Mouse (Mus musculus): ENCODE measurements around the gene Arl8a. TPM values are rescaled to one million over a fixed set of nuclear protein-coding genes. Genes with fewer than 3 reads are reported as not detected.

The Arl8a gene
- polyA plus RNA-seq, 1 experiment from 2014 or later: 104 TPM

- Histone ChIP-seq H3K4me2 (ENCODE audit: low read depth) (no peak overlapping the region), H3K4me3 (ENCODE audit: low read depth, low read length) (no peak overlapping the region), H3K9me3 (ENCODE audit: control insufficient read depth, low read length) (no peaks in the 10 kb centered on the region), H3K27ac (ENCODE audit: low read depth, low read length) (no peak overlapping the region), H3K4me1 (ENCODE audit: control insufficient read depth, insufficient read depth, low read length) (no peaks in the 10 kb centered on the region), H3K9ac (ENCODE audit: low read length) (no peak overlapping the region), H3K36me3 (ENCODE audit: control insufficient read depth, insufficient read depth, low read length) (no peaks in the 10 kb centered on the region), H3K27me3 (ENCODE audit: control insufficient read depth, insufficient read depth, low read length) (no peaks in the 10 kb centered on the region)
- 11% methylated on average over 8 of the region's 8 CpGs for WGBS
- DNase-seq (ENCODE audit: low spot score) (peak; percentile 59), ATAC-seq (ENCODE audit: insufficient read depth, low FRiP score, low TSS enrichment) (no peak)
These were observed 34.0 kb upstream of the Arl8a start for GRCm38 (mm10) chr1:135112661-135113060.

GRCm38 (mm10) chr1:135124573-135125363 lies 21.9 kb upstream of the Arl8a start:
- Histone ChIP-seq H3K9ac (ENCODE audit: low read length) (no peak overlapping the region), H3K9me3 (ENCODE audit: control insufficient read depth, low read length) (no peaks in the 10 kb centered on the region), H3K4me2 (ENCODE audit: low read depth) (no peak overlapping the region), H3K27me3 (ENCODE audit: control insufficient read depth, insufficient read depth, low read length) (no peaks in the 10 kb centered on the region), H3K4me1 (ENCODE audit: control insufficient read depth, insufficient read depth, low read length) (no peaks in the 10 kb centered on the region), H3K27ac (ENCODE audit: low read depth, low read length) (no peak overlapping the region), H3K36me3 (ENCODE audit: control insufficient read depth, insufficient read depth, low read length) (no peaks in the 10 kb centered on the region), H3K4me3 (ENCODE audit: low read depth, low read length) (no peak overlapping the region)
- DNase-seq (ENCODE audit: low spot score) (no peak), ATAC-seq (ENCODE audit: insufficient read depth, low FRiP score, low TSS enrichment) (no peak)
- WGBS: 93% methylated on average over 8 of the region's 8 CpGs

- 70% methylated on average over 8 of the region's 8 CpGs for WGBS
- H3K4me3 ChIP-seq (ENCODE audit: low read depth, low read length): no peak overlapping the region
- no peak overlapping the region for H3K4me2 ChIP-seq (ENCODE audit: low read depth)
- ATAC-seq (ENCODE audit: insufficient read depth, low FRiP score, low TSS enrichment): no peak
- no peak overlapping the region for H3K27ac ChIP-seq (ENCODE audit: low read depth, low read length)
- no peaks in the 10 kb centered on the region for H3K36me3 ChIP-seq (ENCODE audit: control insufficient read depth, insufficient read depth, low read length)
- H3K9ac ChIP-seq (ENCODE audit: low read length): no peak overlapping the region
- no peaks in the 10 kb centered on the region for H3K27me3 ChIP-seq (ENCODE audit: control insufficient read depth, insufficient read depth, low read length)
- no peaks in the 10 kb centered on the region for H3K4me1 ChIP-seq (ENCODE audit: control insufficient read depth, insufficient read depth, low read length)
- H3K9me3 ChIP-seq (ENCODE audit: control insufficient read depth, low read length): no peaks in the 10 kb centered on the region
- no peak for DNase-seq (ENCODE audit: low spot score)
These were observed 20.6 kb upstream of the Arl8a start for GRCm38 (mm10) chr1:135125990-135126389.

GRCm38 (mm10) chr1:135126443-135127027 lies 20.1 kb upstream of the Arl8a start:
- DNase-seq (ENCODE audit: low spot score) (no peak), ATAC-seq (ENCODE audit: insufficient read depth, low FRiP score, low TSS enrichment) (no peak)
- Histone ChIP-seq H3K36me3 (ENCODE audit: control insufficient read depth, insufficient read depth, low read length) (no peaks in the 10 kb centered on the region), H3K4me1 (ENCODE audit: control insufficient read depth, insufficient read depth, low read length) (no peaks in the 10 kb centered on the region), H3K27ac (ENCODE audit: low read depth, low read length) (no peak overlapping the region), H3K27me3 (ENCODE audit: control insufficient read depth, insufficient read depth, low read length) (no peaks in the 10 kb centered on the region), H3K9me3 (ENCODE audit: control insufficient read depth, low read length) (no peaks in the 10 kb centered on the region), H3K4me2 (ENCODE audit: low read depth) (no peak overlapping the region), H3K9ac (ENCODE audit: low read length) (0 out of 2 replicates have a peak overlapping the region, but pooled peaks have one; percentile 2), H3K4me3 (ENCODE audit: low read depth, low read length) (no peak overlapping the region)
- WGBS: 61% methylated on average over 4 of the region's 4 CpGs

GRCm38 (mm10) chr1:135128011-135128441 lies 18.6 kb upstream of the Arl8a start:
- WGBS: 56% methylated on average over 5 of the region's 6 CpGs
- no peak for DNase-seq (ENCODE audit: low spot score)
- H3K27ac ChIP-seq (ENCODE audit: low read depth, low read length): no peak overlapping the region
- ATAC-seq (ENCODE audit: insufficient read depth, low FRiP score, low TSS enrichment): no peak
- no peaks in the 10 kb centered on the region for H3K4me1 ChIP-seq (ENCODE audit: control insufficient read depth, insufficient read depth, low read length)
- H3K9ac ChIP-seq (ENCODE audit: low read length): no peak overlapping the region
- H3K27me3 ChIP-seq (ENCODE audit: control insufficient read depth, insufficient read depth, low read length): no peaks in the 10 kb centered on the region
- H3K36me3 ChIP-seq (ENCODE audit: control insufficient read depth, insufficient read depth, low read length): no peaks in the 10 kb centered on the region
- no peaks in the 10 kb centered on the region for H3K9me3 ChIP-seq (ENCODE audit: control insufficient read depth, low read length)
- no peak overlapping the region for H3K4me3 ChIP-seq (ENCODE audit: low read depth, low read length)
- no peak overlapping the region for H3K4me2 ChIP-seq (ENCODE audit: low read depth)

GRCm38 (mm10) chr1:135128986-135129385 lies 17.6 kb upstream of the Arl8a start:
- Histone ChIP-seq H3K4me3 (ENCODE audit: low read depth, low read length) (no peak overlapping the region), H3K4me2 (ENCODE audit: low read depth) (no peak overlapping the region), H3K27me3 (ENCODE audit: control insufficient read depth, insufficient read depth, low read length) (no peaks in the 10 kb centered on the region), H3K4me1 (ENCODE audit: control insufficient read depth, insufficient read depth, low read length) (no peaks in the 10 kb centered on the region), H3K36me3 (ENCODE audit: control insufficient read depth, insufficient read depth, low read length) (no peaks in the 10 kb centered on the region), H3K9ac (ENCODE audit: low read length) (no peak overlapping the region), H3K9me3 (ENCODE audit: control insufficient read depth, low read length) (no peaks in the 10 kb centered on the region), H3K27ac (ENCODE audit: low read depth, low read length) (no peak overlapping the region)
- ATAC-seq (ENCODE audit: insufficient read depth, low FRiP score, low TSS enrichment) (no peak), DNase-seq (ENCODE audit: low spot score) (no peak)
- WGBS: 20% methylated on average over 9 of the region's 9 CpGs

- Histone ChIP-seq H3K27me3 (ENCODE audit: control insufficient read depth, insufficient read depth, low read length) (no peaks in the 10 kb centered on the region), H3K36me3 (ENCODE audit: control insufficient read depth, insufficient read depth, low read length) (no peaks in the 10 kb centered on the region), H3K9ac (ENCODE audit: low read length) (no peak overlapping the region), H3K4me2 (ENCODE audit: low read depth) (no peak overlapping the region), H3K4me3 (ENCODE audit: low read depth, low read length) (no peak overlapping the region), H3K4me1 (ENCODE audit: control insufficient read depth, insufficient read depth, low read length) (no peaks in the 10 kb centered on the region), H3K27ac (ENCODE audit: low read depth, low read length) (no peak overlapping the region), H3K9me3 (ENCODE audit: control insufficient read depth, low read length) (no peaks in the 10 kb centered on the region)
- whole genome bisulfite sequencing: 69% methylated on average over 9 of the region's 9 CpGs
- ATAC-seq (ENCODE audit: insufficient read depth, low FRiP score, low TSS enrichment) (no peak), DNase-seq (ENCODE audit: low spot score) (no peak)
These were observed 17.0 kb upstream of the Arl8a start for GRCm38 (mm10) chr1:135129543-135130183.

GRCm38 (mm10) chr1:135130376-135131018 lies 16.1 kb upstream of the Arl8a start:
- Histone ChIP-seq H3K27ac (ENCODE audit: low read depth, low read length) (no peak overlapping the region), H3K9me3 (ENCODE audit: control insufficient read depth, low read length) (no peaks in the 10 kb centered on the region), H3K4me3 (ENCODE audit: low read depth, low read length) (no peak overlapping the region), H3K36me3 (ENCODE audit: control insufficient read depth, insufficient read depth, low read length) (no peaks in the 10 kb centered on the region), H3K27me3 (ENCODE audit: control insufficient read depth, insufficient read depth, low read length) (no peaks in the 10 kb centered on the region), H3K4me1 (ENCODE audit: control insufficient read depth, insufficient read depth, low read length) (no peaks in the 10 kb centered on the region), H3K4me2 (ENCODE audit: low read depth) (no peak overlapping the region), H3K9ac (ENCODE audit: low read length) (no peak overlapping the region)
- no peak for ATAC-seq (ENCODE audit: insufficient read depth, low FRiP score, low TSS enrichment)
- DNase-seq (ENCODE audit: low spot score): no peak
- 57% methylated on average over 2 of the region's 2 CpGs for WGBS

Measured in neural tube, embryonic 11.5 days (tissue).